Mouse (Mus musculus): ENCODE measurements around the gene Usp21. TPM values are rescaled to one million over a fixed set of nuclear protein-coding genes. Genes with fewer than 3 reads are reported as not detected.
"Not testable (repeated sequence)": the region's sequence is repeated elsewhere in the genome, so short reads cannot be mapped to it uniquely, and the experiment has no call there.

The Usp21 gene
- polyA plus RNA-seq, 1 experiment = 73.0 TPM

DNA sequence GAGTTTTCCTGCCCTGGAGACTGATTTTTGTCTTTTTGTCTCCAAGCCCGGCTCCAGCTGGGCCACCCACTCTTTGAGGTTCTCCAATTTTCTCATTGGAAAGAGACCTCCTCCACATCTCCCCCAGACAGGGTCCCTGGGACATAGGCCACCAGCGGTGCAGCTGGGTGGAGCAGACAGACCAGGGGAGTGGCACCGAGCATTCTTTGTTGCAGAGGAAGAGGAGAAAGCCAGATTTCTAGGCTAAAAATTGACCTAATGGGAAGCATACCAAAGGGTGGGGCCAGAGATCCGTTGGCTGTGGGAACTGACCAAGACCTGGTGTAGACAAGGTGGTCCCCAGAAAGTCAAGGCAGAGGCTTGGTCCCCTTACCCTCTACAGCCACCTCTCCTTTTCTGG is 39.9 kb downstream of the Usp21 start:
- no peak for DNase-seq (ENCODE audit: extremely low spot score in 1 of 2, low spot score in 1 of 2)

DNA sequence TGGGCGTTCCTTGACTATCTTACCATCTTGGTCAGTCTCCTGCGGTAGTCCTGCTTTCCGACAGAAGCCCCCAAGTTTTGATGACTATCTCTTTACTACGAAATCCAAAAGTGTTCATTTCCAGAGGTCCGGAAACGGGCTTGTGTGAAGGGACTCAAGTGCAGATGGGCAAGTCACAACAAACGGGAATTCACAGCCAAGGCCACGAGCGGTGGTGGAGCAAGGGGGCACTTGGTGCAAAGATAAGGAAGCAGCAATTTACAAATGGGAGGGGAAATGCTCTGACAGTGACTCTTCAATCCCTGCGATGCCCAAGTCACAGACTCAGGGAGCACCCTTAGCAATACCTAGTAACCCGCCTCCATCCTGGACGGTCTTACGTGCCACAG is 40.3 kb downstream of the Usp21 start:
- no peak for DNase-seq (ENCODE audit: extremely low spot score in 1 of 2, low spot score in 1 of 2)

DNA sequence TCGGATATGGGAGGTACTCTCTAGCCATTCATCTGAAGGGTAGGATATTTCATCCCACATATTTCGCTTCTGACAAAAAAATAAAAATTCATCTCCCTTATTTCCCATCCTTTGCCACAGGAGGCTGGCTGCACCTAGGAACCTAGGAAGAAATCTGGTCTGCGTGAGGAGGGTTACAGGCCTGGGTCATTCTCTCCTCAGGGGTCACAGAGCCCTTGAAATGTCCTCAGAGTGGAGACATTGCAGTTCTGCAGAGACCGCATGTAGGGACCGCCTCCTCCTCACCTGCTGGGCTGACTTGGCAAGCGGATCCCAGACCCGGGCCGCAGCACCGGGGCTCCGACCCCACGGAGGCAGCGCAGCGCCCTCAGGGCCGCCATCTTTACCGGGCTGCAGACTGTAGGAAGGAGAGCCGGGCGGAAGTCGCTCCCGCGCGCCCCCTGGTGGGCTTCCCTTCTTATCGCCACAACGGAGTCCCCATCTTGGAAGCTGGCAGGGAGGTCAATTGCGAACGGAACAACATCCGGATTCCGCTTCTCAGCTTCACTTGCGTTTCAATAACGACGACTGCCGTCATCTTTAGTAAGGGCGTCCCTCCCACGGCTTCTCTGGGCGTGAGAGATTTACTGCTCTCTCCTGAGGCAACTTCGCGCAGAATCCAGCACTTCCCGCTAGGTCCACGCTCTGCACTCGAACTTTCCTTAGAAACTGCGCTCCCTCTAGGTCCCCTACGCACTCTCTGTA is 40.9 kb downstream of the Usp21 start:
- DNase-seq (ENCODE audit: extremely low spot score in 1 of 2, low spot score in 1 of 2) = peak; percentile 98 to 99

DNA sequence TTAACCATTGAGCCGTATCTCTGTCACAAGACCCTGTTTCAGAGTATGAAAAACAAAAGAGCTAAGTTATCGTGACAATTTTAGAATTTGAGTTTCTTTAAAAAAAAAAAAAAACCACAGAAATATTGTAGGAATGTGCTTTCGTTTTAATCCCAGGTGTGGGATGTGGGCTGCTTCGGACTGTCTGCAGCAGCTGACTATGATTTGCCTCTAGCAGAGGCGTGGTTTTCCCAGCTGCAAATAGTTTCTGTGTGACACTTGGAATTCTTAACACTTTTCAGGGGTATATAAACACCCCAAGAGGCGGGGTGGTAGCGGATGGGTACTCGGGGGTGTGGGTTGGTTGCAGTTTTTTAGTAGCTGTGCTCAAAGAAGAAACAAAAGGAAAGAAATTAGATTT is 42.4 kb downstream of the Usp21 start:
- no peak for DNase-seq (ENCODE audit: extremely low spot score in 1 of 2, low spot score in 1 of 2)

DNA sequence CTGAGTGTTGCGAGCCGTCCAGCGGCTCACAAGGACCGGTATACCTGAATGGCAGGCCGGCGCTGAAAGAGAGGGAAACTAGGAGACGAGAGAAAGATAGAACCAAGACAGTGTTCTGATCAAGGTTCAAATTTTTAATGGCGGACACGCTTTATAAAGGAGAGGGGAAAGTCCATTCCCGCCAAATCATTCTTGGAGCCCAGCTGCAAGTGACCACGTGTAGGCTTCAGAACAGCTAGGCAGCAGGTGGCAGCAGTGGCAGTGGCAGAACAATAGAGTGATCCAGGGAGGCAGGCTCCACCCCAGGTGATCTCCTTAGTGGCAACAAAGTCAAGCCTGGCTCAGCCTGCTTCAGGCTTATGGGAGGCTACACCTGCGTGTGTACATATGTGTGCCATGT is 45.8 kb downstream of the Usp21 start:
- DNase-seq (ENCODE audit: extremely low spot score in 1 of 2, low spot score in 1 of 2) = not testable (repeated sequence)

DNA sequence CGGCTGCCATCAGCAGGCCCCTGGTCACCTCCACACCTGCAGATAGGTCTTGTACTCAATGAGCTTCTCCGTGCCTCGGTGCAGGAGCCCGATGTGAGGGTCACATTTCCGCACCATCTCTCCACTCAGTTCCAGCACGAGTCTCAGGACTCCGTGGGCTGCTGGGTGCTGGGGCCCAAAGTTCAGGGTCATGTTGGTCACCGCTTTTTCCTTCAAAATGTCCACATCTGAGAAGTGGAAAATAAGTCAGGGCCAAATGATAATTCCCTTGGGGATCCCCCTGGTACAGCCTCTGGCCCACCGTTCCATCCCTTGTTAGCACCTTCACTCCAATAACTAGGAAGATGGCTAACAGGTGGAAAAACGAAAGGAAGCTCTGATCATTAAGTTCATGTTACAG is 46.9 kb downstream of the Usp21 start:
- no peak for DNase-seq (ENCODE audit: extremely low spot score in 1 of 2, low spot score in 1 of 2)

DNA sequence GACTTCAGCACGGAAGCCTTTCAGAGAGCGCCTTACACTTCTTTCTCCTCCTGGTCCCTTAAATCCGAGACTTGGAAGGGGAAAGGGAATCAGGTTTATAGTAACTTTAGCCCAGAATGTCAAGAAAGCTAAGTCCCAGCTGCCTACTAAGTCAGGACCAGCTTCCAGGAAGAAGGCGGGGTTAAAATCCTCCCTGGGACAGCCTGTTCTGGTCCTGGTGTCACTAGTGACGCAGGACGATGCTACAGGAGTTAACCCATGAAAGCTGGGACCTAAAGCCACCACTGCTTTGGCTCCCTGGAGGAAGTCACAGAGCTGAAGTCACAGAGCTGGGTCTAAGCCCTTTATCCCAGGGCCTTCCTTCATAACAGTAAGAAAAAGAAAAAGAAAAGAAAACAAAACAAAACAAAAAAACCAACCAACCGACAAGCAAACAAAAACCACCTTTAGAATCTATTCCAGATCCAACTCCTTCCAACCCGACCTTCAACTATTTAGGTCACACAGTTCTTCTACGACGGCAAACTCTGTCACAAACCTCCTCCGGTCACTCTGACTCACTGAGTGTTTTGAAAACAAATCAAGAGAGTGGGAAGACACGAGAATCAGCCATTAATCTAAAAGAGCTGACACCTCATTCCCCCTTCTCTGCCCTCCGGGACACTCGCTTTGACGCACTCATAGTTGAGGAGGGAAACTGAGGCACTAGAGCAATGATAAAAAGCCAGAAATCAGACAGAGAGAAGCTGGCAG is 47.6 kb downstream of the Usp21 start:
- no peak for DNase-seq (ENCODE audit: extremely low spot score in 1 of 2, low spot score in 1 of 2)

DNA sequence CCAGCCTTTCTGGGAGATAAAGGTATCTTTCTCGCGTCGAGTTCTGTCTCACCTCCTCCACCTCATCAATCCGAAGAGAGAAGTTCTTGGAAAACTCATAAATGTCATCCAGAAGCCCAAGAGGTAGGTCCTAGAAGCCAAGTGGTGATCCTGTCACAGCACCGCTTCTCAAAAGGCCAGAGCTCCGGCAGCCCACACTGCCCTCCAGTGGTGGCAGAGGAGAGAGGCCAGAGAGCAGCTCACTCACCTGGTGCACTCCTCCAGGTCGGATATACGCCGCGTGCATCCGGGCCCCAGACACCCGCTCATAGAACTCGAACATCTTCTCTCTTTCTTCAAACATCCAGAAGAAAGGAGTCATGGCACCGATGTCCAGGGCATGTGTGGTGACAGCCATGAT is 49.3 kb downstream of the Usp21 start:
- peak in 1 of 2 experiments; percentile 57 for DNase-seq (ENCODE audit: extremely low spot score in 1 of 2, low spot score in 1 of 2)

DNA sequence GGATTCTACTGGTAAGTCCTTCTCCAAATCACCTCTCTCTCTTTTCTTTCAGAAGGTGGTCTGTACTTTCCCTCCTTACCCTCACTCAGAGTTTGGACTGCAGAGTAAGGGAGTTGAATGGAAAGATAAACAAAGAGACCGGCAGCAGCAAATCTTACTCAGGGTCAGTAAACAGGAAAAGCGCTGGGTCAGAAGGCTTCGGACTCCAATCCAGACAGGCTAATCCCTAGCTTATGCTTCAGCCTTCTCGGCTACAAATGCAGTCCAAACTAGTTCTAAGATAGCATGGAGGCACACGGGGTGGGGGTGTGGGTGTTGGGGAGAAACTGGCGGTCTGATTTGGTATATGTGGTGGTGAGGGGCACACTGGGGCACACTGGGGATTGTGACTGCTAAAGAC is 50.4 kb downstream of the Usp21 start:
- DNase-seq (ENCODE audit: extremely low spot score in 1 of 2, low spot score in 1 of 2) = no peak

DNA sequence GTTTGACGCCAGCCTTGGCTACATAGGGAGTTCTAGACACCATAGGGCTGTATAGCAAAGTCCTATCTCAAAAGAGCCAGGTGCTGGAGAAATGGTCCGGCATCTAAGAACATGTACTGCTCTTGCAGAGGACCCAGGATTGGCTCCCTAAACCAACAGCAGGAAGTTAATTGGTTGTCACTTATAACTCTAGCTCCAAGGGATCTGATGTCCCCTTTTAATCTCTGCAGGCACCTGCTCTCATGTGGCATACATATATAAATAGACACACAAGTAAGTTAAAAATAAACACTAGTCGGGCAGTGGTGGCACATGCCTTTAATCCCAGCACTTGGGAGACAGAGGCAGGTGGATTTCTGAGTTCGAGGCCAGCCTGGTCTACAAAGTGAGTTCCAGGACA is 52.0 kb downstream of the Usp21 start:
- DNase-seq (ENCODE audit: extremely low spot score in 1 of 2, low spot score in 1 of 2) = no peak

DNA sequence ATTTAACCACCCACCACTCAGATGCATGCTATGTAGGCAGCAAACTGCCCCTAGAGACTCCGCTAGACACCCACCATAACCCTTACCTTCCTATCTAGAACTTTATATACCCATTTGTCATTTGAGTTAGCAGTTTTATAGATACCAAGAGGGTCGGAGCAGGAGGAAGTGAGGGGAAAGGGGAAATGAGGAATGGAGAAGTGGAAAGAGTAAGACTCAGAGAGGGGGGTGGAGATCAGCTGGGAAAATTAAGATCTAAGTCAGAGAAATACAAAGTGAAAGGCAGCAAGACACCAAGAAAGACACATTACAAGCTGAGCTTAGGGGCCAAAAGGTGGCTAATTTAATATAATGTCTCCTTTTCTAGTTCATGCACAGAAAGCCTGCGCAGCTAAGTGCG is 53.3 kb downstream of the Usp21 start:
- no peak for DNase-seq (ENCODE audit: extremely low spot score in 1 of 2, low spot score in 1 of 2)

DNA sequence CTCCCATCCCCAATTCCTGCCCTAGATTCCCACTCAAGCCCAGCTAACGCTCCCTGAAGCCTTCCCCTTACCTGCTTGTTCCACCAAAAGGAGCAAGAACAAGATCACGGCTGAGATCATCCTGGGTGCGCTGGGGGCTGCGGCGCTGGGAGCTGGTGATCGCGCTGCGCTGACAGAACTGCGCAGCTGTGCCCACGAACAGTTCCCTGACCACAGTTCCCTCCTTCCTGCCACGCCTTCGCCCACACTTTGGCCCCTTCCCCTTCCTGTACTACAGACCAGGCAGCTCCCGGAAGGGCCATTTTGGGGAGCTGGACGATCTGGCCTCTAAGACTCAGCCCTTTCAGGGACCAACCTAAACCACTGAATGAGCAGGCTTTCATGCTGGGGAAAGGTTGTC is 53.7 kb downstream of the Usp21 start, which contains the start of gene Fcer1g:
Gene Fcer1g, minus strand, starts transcription at position 240 of the 400 bp plus-strand sequence.
- DNase-seq (ENCODE audit: extremely low spot score in 1 of 2, low spot score in 1 of 2) = no peak

DNA sequence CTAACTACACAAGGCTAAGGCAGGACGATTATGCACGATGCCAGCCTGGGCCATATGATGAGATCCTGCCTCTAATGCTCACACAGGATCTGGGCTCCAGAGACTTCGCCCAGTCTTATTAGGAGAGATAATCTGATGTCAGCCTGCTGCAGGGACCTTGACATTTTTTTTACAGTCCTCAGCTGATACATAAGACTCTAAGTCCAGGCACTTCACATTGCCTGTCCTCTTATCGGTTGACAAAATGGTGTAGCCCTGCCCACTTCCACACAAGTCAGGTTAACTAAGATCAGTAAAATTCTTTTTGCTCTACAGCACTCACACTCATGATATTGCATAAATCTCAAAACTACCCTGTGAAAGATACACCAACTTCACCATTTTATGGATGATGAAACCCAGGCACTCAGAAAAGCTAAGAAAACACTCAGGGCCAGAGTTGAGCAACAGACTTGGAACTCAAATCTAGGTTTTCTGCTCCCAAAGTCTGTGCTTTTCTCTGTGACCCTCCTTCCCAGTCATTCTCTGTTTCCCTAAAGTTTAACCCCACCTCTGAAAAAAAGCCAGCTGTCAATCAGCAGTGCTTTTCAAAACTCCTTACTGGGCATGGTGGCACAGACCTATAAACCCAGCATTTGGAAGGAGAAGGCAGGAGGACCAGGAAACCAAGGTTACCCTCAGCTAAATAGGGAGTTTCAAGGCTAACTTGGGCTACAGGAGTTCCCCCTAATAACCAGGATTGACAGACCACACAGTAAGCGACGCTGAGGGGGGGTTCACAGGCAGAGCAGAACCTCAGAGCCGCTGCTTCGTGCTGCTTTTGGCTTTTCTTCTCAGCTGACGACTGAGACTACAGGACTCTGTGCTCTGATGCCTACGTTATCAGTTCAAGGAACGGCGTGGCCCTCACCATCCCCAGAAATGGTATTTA is 54.7 kb downstream of the Usp21 start:
- DNase-seq (ENCODE audit: extremely low spot score in 1 of 2, low spot score in 1 of 2) = no peak

DNA sequence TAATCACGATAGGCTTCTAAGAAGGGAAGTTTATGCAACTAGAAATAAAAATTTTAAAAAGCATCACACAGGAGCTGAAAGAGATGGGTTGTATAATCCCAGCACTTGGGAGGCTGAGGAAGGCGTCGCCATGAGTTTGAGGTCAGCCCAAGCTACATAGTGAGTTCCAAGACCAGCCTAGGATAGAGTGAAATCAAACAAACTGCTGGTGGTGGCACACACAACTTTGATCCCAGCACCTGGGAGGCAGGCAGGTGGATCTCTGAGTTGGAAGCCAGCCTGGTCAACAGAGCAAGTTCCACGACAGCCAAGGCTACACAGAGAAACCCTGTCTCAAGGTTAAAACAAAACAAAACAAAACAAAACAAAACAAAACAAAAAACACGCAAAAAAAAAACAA is 55.4 kb downstream of the Usp21 start:
- DNase-seq (ENCODE audit: extremely low spot score in 1 of 2, low spot score in 1 of 2) = no peak

Other genes starting within 250 kb of the Usp21 start
- gene Fcgr3, start 223.1 kb downstream of the Usp21 start, polyA plus RNA-seq (2012; rRNA removed) = 14.6 and 21.5 TPM in 2 replicates
- gene Cfap126, start 174.1 kb downstream of the Usp21 start, polyA plus RNA-seq (2012; rRNA removed) = 1.4 and 3.8 TPM in 2 replicates
- gene Sdhc, start 137.4 kb downstream of the Usp21 start, polyA plus RNA-seq (2012; rRNA removed) = 206 and 256 TPM in 2 replicates
- 1.4 and 2.2 TPM in 2 replicates for gene Mpz, start 137.3 kb downstream of the Usp21 start, polyA plus RNA-seq (2012; rRNA removed)
- 514 and 520 TPM in 2 replicates for gene Pcp4l1, start 91.7 kb downstream of the Usp21 start, polyA plus RNA-seq (2012; rRNA removed)
- 0.10 and 0.17 TPM in 2 replicates for gene Nr1i3, start 74.0 kb downstream of the Usp21 start, polyA plus RNA-seq (2012; rRNA removed)
- 75.9 and 77.3 TPM in 2 replicates for gene Tomm40l, start 65.5 kb downstream of the Usp21 start, polyA plus RNA-seq (2012; rRNA removed)
- gene Apoa2, start 62.9 kb downstream of the Usp21 start, polyA plus RNA-seq (2012; rRNA removed) = 3.9 and 5.2 TPM in 2 replicates
- gene Fcer1g, start 53.6 kb downstream of the Usp21 start, polyA plus RNA-seq (2012; rRNA removed) = 37.1 and 40.6 TPM in 2 replicates
- 10.2 and 10.9 TPM in 2 replicates for gene Adamts4, start 37.6 kb downstream of the Usp21 start, polyA plus RNA-seq (2012; rRNA removed)
- 212 and 225 TPM in 2 replicates for gene Ndufs2, start 36.6 kb downstream of the Usp21 start, polyA plus RNA-seq (2012; rRNA removed)
- 65.2 and 73.7 TPM in 2 replicates for gene B4galt3, start 17.7 kb downstream of the Usp21 start, polyA plus RNA-seq (2012; rRNA removed)
- gene Ppox, start 6.8 kb downstream of the Usp21 start, polyA plus RNA-seq (2012; rRNA removed) = 69.4 and 83.5 TPM in 2 replicates
- 90.5 and 94.3 TPM in 2 replicates for gene Ufc1, start 7.0 kb upstream of the Usp21 start, polyA plus RNA-seq (2012; rRNA removed)
- gene Dedd, start 41.2 kb upstream of the Usp21 start, polyA plus RNA-seq (2012; rRNA removed) = 54.6 and 58.1 TPM in 2 replicates
- 68.2 and 71.3 TPM in 2 replicates for gene Nit1, start 57.7 kb upstream of the Usp21 start, polyA plus RNA-seq (2012; rRNA removed)
- 137 and 151 TPM in 2 replicates for gene Pfdn2, start 57.7 kb upstream of the Usp21 start, polyA plus RNA-seq (2012; rRNA removed)
- 7.9 and 9.0 TPM in 2 replicates for gene Klhdc9, start 72.8 kb upstream of the Usp21 start, polyA plus RNA-seq (2012; rRNA removed)
- gene Nectin4, start 82.1 kb upstream of the Usp21 start, polyA plus RNA-seq (2012; rRNA removed) = 2.6 and 3.1 TPM in 2 replicates
- gene Arhgap30, start 101.0 kb upstream of the Usp21 start, polyA plus RNA-seq (2012; rRNA removed) = 1.4 and 1.8 TPM in 2 replicates
- gene Usf1, start 123.3 kb upstream of the Usp21 start, polyA plus RNA-seq (2012; rRNA removed) = 105 and 119 TPM in 2 replicates
- 4.1 and 5.0 TPM in 2 replicates for gene Tstd1, start 130.9 kb upstream of the Usp21 start, polyA plus RNA-seq (2012; rRNA removed)
- 8.6 and 9.5 TPM in 2 replicates for gene F11r, start 149.5 kb upstream of the Usp21 start, polyA plus RNA-seq (2012; rRNA removed)
- 6.4 and 7.3 TPM in 2 replicates for gene Alyref2, start 215.5 kb upstream of the Usp21 start, polyA plus RNA-seq (2012; rRNA removed)
- not detected in 2 replicates for gene Itln1, start 247.3 kb upstream of the Usp21 start, polyA plus RNA-seq (2012; rRNA removed)

Data from frontal cortex, adult 2 months (tissue).